Mouse (Mus musculus) testis, adult 2 months (tissue): ENCODE measurements around the gene Gfm2. TPM values are rescaled to one million over a fixed set of nuclear protein-coding genes. Genes with fewer than 3 reads are reported as not detected.
A peak's percentile ranks its signal among the peaks of the same experiment; 100 is the strongest.
"Not testable (repeated sequence)": the region's sequence is repeated elsewhere in the genome, so short reads cannot be mapped to it uniquely, and the experiment has no call there.

Source experiments
- H3K27ac ChIP-seq: fragments of 200-500 bp; 2 replicates; pipeline ENCODE4 v1.5.1; 2012; ENCODE audit warnings: low read depth, low read length; ENCODE audit not compliant: control insufficient read depth, insufficient read depth
- H3K27me3 ChIP-seq: fragments of 200-500 bp; 2 replicates; pipeline ENCODE4 v1.6.1; 2012; ENCODE audit warnings: mild to moderate bottlenecking, low read length, moderate library complexity; ENCODE audit not compliant: control insufficient read depth, insufficient read depth
- H3K36me3 ChIP-seq: fragments of 200-500 bp; 2 replicates; pipeline ENCODE4 v1.6.1; 2012; ENCODE audit warnings: mild to moderate bottlenecking, low read length; ENCODE audit not compliant: control insufficient read depth, insufficient read depth
- H3K4me1 ChIP-seq: fragments of 200-500 bp; 2 replicates; pipeline ENCODE4 v1.6.1; 2012; ENCODE audit warnings: low read length; ENCODE audit not compliant: control insufficient read depth, insufficient read depth
- H3K4me3 ChIP-seq: fragments of 200-500 bp; 2 replicates; pipeline ENCODE4 v1.5.1; 2012; ENCODE audit warnings: low read depth, mild to moderate bottlenecking, low read length, moderate library complexity, mixed read lengths; ENCODE audit not compliant: control insufficient read depth
- CTCF ChIP-seq: fragments of 200-500 bp; IDR thresholded peaks from 2 replicates; pipeline ENCODE4 v1.5.1; 2012; ENCODE audit warnings: low read depth, mild to moderate bottlenecking, inconsistent platforms, low read length, moderate library complexity; ENCODE audit not compliant: control insufficient read depth, insufficient read depth, insufficient replicate concordance
- POLR2A ChIP-seq: fragments of 200-500 bp; IDR thresholded peaks from 2 replicates; pipeline ENCODE4 v1.6.1; 2012; ENCODE audit warnings: low read depth, mild to moderate bottlenecking, inconsistent platforms, low read length, moderate library complexity; ENCODE audit not compliant: control insufficient read depth
- polyA plus RNA-seq: library from polyadenylated mRNA; depleted of rRNA; stranded (reverse); fragments of >200 nt; gene quantifications from 2 replicates; pipeline ENCODE4 v1.2.3, GENCODE M21; 2012

The Gfm2 gene
- polyA plus RNA-seq, 1 experiment: 14.2 TPM

DNA sequence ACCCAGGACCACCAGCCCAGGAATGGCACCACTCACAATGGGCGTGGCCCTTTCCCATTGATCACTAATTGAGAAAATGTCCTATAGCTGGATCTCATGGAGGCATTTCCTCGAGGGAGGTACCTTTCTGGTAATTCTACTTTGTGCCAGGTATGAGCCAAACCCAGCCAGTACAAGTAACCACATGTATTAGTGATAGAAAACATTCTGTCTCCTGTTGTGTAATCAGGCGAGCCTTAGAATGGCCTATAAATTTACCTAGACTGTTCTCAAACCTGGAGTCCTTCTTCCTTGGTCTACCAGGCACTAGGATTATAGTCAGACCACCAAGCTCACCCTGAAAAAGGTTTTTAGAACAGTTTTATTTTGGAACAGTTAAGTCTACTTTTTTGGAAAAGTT lies 16.4 kb upstream of the Gfm2 start:
- H3K4me1 ChIP-seq: no peaks in the 10 kb centered on the region
- H3K27ac ChIP-seq: no peak overlapping the region
- TF ChIP-seq CTCF (no peak), POLR2A (no peak)
- H3K4me3 ChIP-seq: no peak overlapping the region
- H3K27me3 ChIP-seq: no peaks in the 10 kb centered on the region
- H3K36me3 ChIP-seq: peaks cover 2% of the 10 kb centered on the region

- H3K36me3 ChIP-seq, H3K4me3 ChIP-seq, H3K27ac ChIP-seq, H3K27me3 ChIP-seq, H3K4me1 ChIP-seq: not testable (repeated sequence)
These were observed 8.1 kb upstream of the Gfm2 start for GRCm38 (mm10) chr13:97129654-97130053.

DNA sequence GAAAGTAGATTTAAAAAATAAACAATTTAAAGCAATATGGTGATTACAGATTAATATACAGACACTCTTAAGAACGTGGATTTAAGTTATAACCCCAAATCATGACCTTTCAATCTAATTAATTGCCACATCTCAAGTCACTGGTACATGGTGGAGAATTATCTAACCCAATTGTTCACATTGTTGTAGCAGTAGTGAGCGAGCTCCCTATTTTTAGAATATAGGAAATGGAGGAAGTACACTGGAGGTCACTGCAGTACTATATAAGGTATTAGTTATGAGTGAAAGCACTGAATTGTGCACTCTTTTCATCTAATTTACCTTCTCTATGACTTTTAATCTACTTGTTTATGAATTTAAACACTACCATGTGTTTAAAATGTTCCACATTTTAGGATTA lies 7.3 kb upstream of the Gfm2 start:
- not testable (repeated sequence) for H3K27ac ChIP-seq, H3K36me3 ChIP-seq, H3K4me3 ChIP-seq, H3K27me3 ChIP-seq, H3K4me1 ChIP-seq

DNA sequence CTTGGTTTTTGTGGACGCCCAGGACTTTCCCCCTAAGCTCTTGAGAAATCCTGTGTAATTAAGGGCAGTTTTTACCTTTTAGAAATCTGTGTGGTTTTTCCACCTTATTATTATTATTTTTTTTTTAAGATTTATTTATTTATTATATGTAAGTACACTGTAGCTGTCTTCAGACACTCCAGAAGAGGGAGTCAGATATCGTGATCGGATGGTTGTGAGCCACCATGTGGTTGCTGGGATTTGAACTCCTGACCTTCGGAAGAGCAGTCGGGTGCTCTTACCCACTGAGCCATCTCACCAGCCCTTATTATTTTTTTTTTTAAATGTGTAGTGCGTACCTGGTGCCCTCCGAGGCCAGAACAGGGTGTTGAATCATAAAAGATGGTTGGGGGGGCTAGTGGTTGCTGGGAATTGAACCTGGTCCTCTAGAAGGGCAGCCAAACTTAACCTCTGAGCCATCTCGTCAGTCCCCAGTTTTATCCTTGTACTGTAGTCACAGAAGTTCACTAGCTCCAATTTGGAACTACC lies 731 bp downstream of the Gfm2 start:
- H3K27ac ChIP-seq: peak overlapping the region; percentile 84
- not testable (repeated sequence) for H3K4me1 ChIP-seq, H3K36me3 ChIP-seq, H3K27me3 ChIP-seq
- peak overlapping the region; percentile 98 for H3K4me3 ChIP-seq

DNA sequence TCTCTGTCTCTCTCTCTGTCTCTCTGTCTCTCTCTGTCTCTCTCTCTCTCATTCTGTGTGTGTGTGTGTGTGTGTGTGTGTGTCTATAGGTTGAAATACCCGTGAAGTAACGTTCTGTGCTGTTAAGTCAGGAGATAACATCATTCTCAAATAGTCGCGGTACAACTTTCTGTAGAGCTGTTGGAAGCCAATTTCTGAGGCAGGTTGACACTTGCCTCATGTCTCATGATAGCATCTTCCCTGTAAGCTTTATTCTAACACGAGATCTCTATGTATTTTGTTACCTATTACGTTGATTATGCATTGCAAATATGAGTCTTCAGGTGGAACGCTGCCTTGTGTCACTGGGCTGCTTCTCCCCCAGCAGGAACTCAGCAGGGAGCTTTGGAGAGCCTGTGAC lies 4.6 kb downstream of the Gfm2 start:
- TF ChIP-seq POLR2A (no peak), CTCF (no peak)
- Histone ChIP-seq H3K27me3 (no peaks in the 10 kb centered on the region), H3K4me3 (no peak overlapping the region), H3K4me1 (no peaks in the 10 kb centered on the region), H3K27ac (no peak overlapping the region), H3K36me3 (no peaks in the 10 kb centered on the region; the same call in 1 of the 2 replicates)

GRCm38 (mm10) chr13:97145834-97146233 lies 8.1 kb downstream of the Gfm2 start:
- no peak overlapping the region for H3K27ac ChIP-seq
- H3K36me3 ChIP-seq: no peaks in the 10 kb centered on the region; the same call in 1 of the 2 replicates
- TF ChIP-seq POLR2A (no peak), CTCF (peak; percentile 10; the same call in 1 of the 2 replicates)

DNA sequence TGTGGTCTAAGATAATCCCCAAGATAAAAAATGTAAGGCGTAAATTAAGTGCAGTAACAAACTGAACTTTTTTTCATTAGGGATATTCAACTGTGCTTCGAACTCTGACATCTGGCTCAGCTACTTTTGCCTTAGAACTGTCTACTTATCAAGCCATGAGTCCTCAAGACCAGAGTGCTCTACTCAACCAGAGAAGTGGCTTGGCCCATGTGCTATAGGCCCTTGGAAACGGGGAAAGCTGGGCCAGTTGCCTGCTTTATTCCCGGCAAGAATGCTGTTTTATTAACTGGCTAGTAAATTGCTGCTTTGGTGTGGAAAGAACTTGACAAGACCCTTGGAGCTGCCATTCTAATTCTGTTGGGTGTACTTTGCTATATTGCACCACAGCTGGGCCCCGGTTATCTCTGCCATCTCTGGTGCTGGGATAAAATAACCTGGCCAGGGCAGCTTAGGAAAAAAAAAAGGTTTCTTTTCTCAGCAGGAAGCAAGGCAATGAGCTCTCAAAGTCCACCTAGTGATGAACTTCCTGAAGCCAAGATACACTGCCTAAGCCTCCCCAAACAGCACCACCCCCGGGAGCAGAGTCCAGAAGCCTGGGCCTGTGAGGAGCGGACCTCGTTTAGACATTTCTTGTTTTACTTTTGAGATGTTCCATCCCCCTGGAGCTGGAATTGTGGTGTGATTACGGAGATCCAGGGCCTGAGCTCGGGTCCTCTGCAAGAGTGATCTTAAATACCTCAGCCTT lies 38.0 kb downstream of the Gfm2 start:
- no peaks in the 10 kb centered on the region for H3K27me3 ChIP-seq
- no peaks in the 10 kb centered on the region for H3K4me1 ChIP-seq
- no peak for TF ChIP-seq POLR2A
- TF ChIP-seq CTCF: no peak
- H3K4me3 ChIP-seq: no peak overlapping the region
- no peak overlapping the region for H3K27ac ChIP-seq
- no peaks in the 10 kb centered on the region; the same call in 1 of the 2 replicates for H3K36me3 ChIP-seq

More at GRCm38 (mm10) chr13:97145834-97146233, 8.1 kb downstream of the Gfm2 start:
- no peaks in the 10 kb centered on the region for H3K27me3 ChIP-seq
- no peak overlapping the region for H3K4me3 ChIP-seq
- no peaks in the 10 kb centered on the region for H3K4me1 ChIP-seq

DNA sequence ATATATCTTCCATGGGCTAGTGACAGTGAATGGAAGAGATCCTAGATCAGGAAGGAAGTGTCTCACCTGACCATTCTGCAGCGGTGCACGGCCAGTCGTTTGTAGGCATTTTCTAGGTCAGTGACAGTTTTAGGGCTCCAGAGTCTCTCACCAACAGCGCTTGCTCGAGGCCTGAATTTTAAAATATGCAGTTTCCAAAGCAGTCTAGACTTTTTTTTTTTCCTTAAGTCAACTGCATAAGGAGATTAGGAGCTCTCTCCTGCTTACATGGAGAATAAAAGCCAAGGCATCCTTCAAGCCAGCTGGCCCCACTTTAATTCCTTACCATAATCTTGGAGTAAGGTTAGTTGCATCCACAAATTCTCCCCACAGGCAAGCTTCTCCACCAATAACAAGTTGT lies 39.0 kb downstream of the Gfm2 start:
- no peaks in the 10 kb centered on the region; the same call in 1 of the 2 replicates for H3K36me3 ChIP-seq
- TF ChIP-seq POLR2A: no peak
- no peak for TF ChIP-seq CTCF
- no peak overlapping the region for H3K27ac ChIP-seq
- H3K27me3 ChIP-seq: no peaks in the 10 kb centered on the region
- no peak overlapping the region for H3K4me3 ChIP-seq
- H3K4me1 ChIP-seq: no peaks in the 10 kb centered on the region
